Mouse (Mus musculus) lung, postnatal 14 days (tissue): ENCODE data around the gene Scyl2.
"Not testable (repeated sequence)": the region's sequence is repeated elsewhere in the genome, so short reads cannot be mapped to it uniquely, and the experiment has no call there.

Experiments
- DNase-seq: peaks from one replicate; pipeline ENCODE4 v3.0.0; 2021

Gene Scyl2

DNA sequence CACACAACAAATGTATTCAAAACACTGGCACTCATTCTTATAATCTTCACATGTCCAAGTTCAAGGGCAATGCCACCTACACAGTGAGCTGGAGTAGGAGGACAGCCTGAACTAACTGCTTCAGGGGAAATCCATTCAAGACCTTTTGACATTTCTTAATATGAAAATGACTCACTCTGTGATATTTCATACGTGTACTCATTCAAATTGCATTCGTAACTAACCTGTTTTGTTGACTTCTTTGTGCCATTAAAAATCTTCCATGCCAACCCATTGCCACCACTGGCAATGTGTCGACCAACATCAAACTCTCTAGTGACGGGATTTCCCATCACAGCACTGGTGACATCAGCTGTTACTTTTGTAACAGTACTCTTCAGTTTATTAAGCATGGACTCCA lies 8.0 kb downstream of the Scyl2 start:
- DNase-seq, result no peak

DNA sequence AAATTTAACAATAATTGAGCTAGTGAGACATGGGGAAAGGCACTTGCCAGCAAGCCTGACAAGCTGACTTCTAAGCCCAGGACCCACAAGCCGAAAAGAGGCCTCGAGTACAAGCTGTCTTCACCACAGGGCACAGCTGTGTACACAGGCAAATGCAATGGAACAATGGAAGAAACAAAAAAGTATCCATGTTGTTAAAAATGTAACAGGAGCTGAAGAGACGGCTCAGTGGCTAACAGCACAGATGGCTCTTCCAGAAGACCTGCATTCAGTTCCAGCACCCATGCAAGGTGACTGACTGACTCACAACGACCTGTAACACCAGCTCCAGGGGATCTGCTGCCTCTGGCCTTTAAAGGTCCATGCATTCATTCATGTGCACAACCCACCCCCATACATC lies 9.5 kb downstream of the Scyl2 start:
- no peak for DNase-seq

DNA sequence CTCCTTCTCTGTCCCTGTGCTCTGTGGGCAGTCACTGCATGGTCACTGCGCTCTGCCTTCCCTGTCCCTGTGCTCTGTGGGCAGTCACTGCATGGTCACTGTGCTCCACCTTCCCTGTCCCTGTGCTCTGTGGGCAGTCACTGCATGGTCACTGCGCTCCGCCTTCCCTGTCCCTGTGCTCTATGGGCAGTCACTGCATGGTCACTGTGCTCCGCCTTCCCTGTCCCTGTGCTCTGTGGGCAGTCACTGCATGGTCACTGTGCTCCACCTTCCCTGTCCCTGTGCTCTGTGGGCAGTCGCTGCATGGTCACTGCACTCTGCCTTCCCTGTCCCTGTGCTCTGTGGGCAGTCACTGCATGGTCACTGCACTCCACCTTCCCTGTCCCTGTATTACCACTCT lies 15.7 kb downstream of the Scyl2 start:
- DNase-seq, result not testable (repeated sequence)

DNA sequence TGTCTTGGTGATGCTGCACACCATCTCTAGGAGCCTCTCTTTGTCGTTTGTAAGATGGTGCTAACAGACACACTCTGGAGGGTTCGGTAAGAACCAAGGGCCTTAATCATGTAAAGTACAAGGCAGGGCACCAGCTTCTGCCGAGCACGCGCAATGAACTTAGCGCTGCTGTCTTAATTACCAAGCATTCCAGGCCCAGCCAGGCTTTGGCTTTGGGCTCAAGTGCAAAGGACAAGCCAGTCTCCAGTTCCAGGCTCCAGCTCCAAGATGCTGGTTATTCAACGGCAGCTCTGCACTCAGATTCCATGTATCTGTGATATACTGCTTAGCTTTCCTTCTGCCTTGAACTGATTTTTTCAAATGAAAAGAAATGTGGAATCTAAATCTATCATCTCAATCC lies 18.5 kb downstream of the Scyl2 start:
- no peak for DNase-seq

DNA sequence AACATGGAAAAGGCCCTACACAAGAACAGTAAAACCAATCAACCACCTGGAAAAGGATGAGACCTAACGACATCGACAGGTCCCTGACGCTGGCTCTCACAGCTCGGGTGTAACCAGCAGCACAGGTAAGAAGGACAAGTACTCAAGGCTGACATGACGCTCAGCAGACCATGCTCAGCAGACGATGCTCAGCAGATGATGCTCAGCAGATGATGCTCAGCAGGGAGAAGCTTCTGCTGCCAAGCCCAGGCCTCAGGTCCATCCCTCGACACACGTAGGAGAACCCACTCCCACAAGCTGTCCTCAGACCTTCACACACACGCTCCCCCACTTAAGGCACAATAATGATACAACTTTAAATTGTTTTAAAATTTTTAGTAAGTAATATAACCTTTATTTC lies 20.4 kb downstream of the Scyl2 start:
- DNase-seq, result no peak

DNA sequence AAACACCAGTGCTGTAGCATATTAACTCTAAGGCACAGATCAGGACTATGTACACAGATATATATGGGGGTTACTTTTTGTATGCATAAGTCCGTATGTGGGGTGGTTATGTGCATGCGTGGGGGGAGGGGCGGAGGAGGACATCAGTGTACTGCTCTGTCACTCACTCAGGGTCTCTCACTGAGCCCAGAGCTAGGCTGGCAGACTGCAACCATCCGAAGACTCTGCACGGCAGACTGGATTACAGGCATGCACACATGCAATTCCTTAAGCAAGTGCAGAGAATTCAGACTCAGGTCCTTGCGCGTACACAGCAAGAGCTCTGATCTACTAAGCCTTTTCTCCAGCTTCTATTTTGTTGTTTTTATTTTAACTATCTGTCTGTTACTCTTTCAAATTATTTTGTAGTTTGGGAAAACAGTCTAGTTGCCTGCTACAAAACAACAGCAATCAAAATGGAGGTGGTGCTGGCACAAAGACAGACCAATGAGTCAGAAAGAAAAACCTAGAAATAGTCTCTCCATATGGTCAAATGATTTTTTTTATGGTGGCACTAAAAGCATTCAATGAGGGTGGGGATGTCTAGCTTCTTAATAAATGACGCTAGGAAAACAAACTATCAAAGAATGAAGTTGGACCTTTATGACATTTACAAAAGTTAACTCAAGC lies 21.0 kb downstream of the Scyl2 start:
- no peak for DNase-seq

DNA sequence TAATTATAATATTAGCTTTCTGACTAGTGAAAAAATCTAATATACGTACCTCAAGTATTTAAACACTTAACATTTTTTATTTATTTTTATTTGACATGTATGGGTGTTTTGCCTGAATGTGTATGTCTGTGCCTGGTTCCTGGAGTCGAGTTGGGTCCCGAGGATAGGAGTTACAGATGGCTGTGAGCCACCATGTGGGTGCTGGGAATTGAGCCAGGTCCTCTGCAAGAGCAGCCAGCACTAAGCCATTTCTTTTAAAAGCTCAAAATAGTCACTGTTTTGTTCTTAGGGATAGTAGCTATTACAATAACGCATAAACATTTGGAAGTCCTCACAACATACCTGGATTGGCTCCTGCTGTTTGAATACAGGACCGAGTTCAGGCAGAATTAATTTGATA lies 29.7 kb downstream of the Scyl2 start:
- no peak for DNase-seq

DNA sequence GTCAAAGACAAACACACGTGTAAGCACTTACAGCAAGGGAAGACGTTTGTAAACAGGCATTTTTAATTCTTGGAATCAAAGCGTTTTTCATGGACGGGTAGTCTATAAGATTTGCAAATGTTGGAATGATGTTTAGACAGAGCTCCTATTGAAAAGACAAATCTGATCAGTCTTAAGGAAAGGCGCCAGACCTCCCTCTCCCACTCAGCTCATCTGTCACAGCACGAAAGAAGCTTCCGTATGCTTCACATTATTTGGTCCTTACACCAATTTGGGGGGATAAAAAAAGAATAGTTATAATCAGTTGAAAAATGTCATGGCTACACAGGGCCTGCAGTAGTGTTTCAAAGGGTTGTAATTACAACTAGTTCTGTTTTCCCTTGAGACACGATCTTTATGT lies 33.2 kb downstream of the Scyl2 start:
- no peak for DNase-seq

DNA sequence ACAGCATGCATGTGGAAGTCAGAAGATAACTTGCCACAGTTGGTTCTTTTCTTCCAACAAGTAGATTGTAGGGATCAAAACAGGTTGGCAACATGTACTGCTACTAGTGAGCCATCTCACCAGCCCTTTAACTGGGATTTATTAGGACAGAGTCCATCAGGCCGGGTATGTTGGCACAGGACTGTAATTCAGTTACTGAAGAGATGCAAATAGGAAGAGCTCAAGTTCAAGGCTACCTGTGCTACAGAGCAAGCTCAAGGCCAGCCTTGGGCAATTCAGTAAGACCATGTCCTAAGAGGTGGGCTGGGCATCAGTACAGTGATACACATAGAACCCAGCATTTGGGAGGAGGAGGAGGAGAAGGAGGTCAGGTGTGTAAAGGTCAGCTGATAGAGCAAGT lies 34.4 kb downstream of the Scyl2 start:
- DNase-seq, result no peak

DNA sequence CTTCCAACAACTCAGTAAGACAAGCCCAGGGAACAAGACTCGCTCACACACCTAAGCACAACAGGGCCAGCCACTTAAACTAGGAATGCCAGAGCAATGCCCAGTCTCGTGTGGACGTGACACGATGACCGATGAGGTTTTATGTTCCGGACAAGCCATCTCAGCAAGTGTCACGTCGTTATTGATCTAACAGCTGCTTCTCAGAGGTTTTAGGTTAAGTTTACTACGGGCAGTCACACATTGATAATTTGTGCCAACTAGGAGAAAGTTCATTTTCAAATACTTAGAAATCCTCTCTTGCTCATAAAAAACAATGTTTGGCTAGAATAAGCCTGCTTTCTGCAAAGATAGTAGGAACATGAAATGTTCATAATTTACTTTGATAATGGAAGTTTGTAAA lies 39.2 kb downstream of the Scyl2 start:
- no peak for DNase-seq

DNA sequence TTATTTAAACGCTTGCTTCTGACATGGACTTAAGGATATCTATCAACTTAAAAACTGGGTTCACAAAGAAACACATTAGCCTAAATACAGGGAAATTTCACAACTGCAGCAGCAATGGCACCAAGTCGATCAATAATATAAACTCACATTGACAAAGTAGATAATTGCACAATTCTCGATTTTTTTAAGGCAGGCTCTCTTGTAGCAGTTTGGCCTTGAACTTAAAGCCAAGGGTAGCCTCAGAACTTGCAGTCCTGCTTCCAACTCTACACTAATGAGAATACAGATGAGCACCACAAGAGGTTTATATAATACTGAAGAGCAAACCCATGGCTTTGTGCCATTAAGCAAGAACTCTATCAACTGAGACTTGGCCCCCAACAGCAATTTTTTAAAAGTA lies 49.1 kb downstream of the Scyl2 start:
- DNase-seq, result no peak

DNA sequence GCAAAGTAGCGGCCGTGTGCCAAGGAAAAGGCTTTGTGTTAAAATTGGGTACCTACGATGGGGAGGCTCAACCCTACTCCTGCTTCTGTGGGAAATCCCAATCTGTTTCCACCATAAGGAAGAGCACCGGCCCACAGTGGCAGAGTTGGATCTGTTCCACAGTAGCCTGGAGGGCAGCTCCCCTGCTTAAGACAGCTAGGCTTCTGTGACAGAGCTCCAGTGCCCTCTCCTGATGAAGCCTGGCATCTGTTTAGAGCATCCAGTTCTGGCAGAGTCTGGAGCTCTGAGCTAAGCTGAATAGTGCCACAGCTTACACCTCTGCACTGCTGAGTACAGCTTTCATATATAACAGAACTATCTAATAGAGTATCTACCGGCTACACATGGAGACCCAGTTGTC lies 51.1 kb downstream of the Scyl2 start:
- no peak for DNase-seq

DNA sequence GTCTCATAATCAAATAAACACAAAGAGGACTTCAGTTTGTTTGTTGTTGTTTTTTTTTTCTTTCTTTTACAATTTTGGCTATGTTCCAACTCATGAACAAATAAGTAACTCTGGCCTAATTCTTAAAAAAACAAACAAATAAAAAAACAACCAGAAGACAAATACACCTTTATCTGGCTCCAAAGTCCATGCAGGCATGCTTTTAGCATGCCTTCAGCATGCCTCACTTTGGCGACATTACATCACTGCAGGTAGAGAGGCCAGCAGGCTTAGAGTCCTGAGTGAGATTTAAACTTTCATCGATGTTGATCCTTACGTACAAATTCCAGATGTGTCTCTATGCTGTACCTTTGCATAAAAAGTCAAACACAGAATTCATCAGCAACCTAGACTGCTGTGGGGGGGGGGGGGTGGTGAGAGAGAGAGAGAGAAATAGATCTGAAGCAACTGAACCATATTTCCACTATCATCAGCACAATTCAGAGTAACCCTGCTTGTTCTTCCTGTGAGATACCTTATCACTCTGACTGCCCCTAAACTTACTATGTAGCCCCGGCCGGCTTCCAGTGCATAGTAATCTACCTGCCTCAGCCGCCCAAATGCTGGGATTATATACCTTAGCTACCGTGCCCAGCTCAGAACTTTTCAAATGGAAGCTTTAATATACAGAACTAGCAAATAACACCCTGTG lies 52.2 kb downstream of the Scyl2 start:
- no peak for DNase-seq

DNA sequence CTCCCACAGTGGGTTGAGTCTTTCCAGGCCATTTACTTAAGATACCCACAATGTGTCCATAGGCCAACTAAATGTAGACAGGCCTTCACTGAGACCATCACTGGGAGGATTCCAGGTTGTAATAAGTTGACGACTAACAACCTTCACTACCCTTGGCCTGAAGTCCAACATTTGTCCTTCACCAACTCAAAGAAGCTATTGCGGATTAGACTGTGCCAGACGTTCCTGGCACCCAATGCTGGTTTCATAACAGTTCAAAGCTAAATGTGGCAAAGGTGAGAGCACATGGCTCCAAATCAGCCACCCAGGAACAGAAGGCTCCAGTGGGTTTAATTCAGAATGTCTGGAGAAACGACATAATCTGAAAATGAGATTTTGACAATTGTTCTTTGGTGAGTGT lies 53.0 kb downstream of the Scyl2 start:
- DNase-seq, result no peak

DNA sequence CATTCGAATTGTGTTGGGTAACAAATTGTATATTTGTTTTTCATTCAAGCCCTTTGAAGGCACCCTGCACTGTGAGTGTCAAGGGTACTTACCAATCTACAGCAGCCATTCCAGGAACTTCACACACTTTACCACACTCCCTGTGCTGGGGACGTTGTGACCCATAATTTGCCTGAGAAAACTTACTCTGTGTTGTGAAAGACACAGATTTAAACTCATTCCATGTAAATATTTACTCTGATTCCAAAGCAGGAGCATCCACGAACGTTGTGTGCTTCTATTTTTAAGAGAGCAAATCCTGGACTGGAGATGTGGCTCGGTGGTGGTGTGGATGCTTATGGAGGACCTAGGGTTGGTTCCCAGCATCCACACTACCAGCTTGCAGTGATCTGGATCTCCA lies 54.3 kb downstream of the Scyl2 start:
- no peak for DNase-seq

DNA sequence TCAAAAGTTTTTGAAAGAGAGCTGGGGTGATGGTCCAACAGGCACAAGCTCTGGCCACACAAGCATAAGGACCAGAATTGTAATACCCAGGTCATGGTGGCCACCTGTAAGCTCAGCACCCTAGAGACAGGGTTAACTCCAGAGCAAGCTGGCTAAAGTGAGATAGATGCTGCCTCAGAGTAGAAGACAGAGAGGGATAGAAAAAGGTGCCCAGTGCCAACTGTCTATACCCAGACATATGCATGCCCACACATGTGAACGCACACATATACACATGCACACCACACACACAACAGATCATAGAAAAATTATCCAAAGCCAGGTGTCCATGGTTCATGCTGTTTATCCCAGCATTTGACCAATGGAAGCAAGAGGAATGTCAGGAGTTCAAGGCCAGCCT lies 55.5 kb downstream of the Scyl2 start:
- no peak for DNase-seq

DNA sequence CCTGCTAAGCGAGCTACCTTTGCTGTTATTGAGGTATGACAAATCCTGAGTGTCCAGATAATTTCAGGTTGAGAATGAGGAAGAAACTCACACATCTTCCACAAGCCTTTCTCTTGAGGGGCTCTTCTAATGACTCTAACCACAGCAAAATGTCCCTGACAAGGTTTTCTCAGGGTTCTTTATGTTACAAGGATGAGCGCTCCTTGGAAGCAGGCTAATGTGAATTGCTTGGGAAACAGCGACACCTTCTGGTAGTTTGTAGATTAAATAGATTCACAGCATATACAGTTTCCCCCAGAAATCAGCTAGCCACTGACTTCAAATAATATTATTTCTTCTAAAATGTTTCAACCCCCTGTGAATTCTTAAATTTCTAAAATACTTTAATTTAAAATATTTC lies 56.0 kb downstream of the Scyl2 start:
- peak; percentile 63 for DNase-seq

DNA sequence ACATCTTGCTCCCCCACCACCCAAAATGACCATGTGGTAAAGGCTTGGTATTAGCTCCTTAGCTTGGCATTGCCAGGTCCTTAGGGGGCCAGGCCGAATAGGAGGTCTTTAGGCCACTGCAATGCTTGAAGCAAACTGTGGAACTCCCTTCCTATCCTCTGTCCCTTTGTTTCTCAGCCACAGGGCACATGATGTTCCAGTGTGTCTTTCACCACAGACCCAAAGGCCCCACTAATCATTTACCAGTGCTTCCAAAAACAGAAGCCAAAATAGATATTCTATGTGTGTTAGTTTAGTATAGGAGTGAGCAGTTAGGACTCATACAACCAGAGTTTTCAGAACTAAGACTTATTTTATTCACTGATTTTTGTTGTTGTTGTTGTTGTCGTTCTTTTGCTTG lies 59.4 kb downstream of the Scyl2 start:
- DNase-seq, result no peak

DNA sequence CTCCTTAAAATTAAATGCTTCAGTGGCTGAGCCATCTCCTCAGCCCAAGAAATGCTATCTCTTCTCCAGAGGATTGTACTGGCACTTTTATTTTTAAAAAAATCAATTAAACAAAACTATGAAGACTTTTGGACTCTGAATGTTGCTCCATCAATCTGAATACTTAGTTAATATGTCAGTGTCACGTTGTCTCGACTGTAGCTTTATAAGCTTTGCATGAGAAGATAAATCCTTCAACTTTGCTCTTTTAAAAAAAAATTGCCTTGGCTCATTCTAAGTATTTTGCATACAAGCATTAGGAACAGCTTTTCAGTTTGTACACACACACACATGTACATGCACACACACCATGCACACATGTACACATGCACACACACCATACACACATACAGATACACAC lies 61.9 kb downstream of the Scyl2 start:
- DNase-seq, result no peak

DNA sequence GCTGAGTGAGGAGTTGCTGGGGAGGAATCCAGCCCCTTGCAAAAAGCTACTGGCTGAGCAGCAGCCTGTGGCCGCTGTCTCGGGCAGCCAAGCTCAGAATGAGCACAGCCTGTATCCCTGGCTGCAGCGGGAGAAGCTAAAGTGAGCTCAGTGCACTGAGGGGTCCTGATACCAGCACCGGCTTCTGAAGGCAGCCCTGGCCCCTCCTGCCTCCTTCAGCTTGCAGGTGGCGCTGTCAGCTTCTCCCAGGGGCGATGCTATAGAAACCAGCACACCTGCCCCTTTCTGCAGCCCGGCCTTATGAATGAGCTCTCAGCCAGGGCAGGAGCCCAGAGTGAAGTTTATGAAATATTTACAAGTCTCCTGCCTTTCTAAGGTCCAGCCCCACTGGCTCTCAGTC lies 65.0 kb downstream of the Scyl2 start, which contains the start of gene Slc17a8:
Slc17a8 (minus strand) TSS at position 125 of the 400 bp plus-strand sequence.
- DNase-seq, result no peak

DNA sequence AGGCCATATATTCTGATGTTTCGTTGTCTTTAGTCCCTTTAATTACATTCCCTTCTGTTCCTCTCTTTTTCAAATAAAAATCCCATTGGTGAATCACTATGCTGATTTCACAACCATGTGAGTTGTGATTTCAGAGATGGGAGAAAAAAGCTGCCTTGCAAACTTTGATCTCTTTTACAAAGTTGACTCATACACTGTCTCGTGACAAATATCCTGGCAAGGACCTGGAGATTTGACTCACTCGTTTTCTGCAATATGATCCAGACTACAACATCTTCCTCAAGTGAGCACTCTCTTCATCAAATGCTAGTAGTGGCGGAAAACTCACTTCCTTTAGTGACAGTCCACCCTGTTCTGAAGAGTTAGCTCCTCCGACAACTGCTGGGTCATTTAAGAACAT lies 86.8 kb downstream of the Scyl2 start:
- DNase-seq, result no peak

DNA sequence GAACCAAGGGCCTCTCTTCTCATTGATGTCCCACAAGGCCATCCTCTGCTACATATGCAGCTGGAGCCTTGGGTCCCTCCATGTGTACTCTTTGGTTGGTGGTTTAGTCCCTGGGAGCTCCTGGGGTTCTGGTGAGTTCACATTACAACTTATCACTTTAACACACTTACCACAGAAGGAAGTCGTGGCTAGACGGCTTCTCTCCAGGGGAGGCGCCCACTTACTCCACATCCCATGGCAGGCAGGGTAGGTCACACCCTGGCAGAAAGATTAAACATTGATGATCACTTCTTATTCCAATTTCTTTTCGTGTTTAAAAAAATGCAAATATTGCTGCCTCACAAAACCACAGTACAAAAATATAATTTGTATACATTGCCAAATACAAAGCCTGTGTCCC lies 88.8 kb downstream of the Scyl2 start:
- no peak for DNase-seq

DNA sequence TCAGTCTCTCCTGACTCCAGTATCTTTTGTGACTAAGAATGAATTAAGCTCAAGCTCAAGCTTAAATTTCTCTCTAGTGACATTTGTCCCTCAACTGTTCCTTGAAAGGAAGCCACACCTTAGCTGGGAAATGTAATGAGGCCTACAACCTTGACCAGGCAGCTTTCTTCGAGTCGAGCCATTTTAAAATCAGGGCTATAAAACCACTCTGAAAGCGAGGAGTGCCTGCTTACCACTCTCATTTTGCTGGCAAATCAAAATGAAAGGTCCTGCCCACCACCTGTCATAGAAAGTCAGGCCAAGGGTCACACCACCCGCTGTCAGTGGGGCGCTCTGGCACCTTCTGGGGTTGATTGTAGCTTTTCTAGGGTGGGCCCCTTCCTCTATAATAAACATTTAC lies 90.2 kb downstream of the Scyl2 start:
- no peak for DNase-seq

DNA sequence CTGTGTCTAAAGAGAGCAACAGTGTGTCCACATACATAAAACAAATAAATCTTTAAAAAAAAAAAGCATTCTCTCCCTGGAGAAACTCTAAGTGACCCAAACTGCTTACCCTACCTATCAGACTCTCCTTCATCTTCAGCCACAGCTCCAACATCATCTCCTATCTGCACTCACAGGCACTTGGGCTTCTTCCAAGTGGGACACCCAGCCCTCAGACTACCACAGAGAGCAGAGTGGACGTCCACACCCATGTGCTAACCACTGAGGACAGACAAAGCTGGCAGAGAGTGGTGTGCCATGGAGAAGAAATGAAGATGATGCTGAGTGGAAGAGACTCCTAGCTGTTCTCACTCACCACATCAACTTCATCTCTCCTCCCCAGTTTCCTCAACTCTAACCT lies 90.6 kb downstream of the Scyl2 start:
- no peak for DNase-seq

DNA sequence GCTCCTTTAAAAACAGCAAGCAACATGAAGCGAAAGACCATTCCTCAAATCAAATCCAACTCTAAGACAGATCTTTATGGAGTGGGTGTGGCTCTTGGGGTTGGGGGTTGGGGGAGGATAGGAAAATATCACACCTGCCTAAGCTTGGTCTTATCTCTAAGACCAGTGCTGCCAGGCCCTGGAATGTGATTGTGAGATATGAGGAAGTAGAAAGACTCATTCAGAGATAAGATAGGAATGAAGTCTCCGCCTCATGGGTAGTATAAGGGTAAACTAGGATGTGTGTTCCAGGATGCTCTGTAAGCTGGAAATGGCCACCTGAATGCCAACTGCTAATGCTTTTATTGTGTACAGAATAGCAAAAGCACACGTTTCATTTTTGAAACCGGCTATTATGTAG lies 91.8 kb downstream of the Scyl2 start:
- DNase-seq, result no peak
